ENCODE assay signal across 11 mouse cellular contexts in the genomic region with DNA sequence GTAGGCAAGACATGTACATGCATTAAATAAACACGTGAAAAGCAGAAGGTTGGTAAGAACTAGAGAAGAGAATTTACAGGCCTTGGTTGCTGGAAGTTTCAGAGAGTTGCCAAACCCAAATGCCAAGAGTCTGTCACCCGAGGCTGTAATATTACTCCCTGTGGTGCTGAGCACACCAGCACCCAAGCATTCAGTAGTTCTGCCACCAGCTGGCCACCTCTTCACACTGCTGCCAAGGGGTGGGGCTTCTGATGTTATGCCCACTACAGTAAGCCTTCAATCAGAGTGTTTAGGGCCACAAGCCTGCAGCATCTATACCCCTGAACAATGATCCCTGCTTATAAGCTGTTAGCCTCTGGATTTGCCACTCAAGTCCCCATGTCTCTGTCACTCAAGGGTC. TPM values are rescaled to one million over a fixed set of nuclear protein-coding genes. Genes with fewer than 3 reads are reported as not detected.
DNase-seq lines count a peak whose midpoint lies in the region; ATAC-seq and TF ChIP-seq lines count a peak whose summit lies in the region.
"Had no signal": no experiment of that assay in that cellular context is flagged by ENCODE, and none has a peak within 500 bp of the region (broad histone marks: within the 10 kb centered on the region; RNA-seq: fewer than 3 reads in every experiment).

No protein-coding gene starts in this region.

- no peak for TF ChIP-seq EP300 in stomach, postnatal 0 days (optimal IDR thresholded peaks at IDR 0.05)

- H3K27me3 ChIP-seq in embryonic facial prominence, embryonic 14.5 days (replicated peaks; ENCODE audit: control insufficient read depth, insufficient read depth, low read length): no peaks in the 10 kb centered on the region
- H3K27me3 ChIP-seq in embryonic facial prominence, embryonic 10.5 days (replicated peaks; ENCODE audit: low read depth, poor library complexity, severe bottlenecking): no peaks in the 10 kb centered on the region
- no peaks in the 10 kb centered on the region for H3K27me3 ChIP-seq in kidney, postnatal 0 days (ENCODE audit: insufficient read depth, low read length)
- H3K27me3 ChIP-seq in stomach, postnatal 0 days (ENCODE audit: control insufficient read depth, insufficient read depth, low read length): no peaks in the 10 kb centered on the region
- H3K27me3 ChIP-seq: midbrain, embryonic 13.5 days had no signal

- no peaks in the 10 kb centered on the region for H3K9me3 ChIP-seq in embryonic facial prominence, embryonic 14.5 days (ENCODE audit: control insufficient read depth, low read length)
- H3K9me3 ChIP-seq in embryonic facial prominence, embryonic 10.5 days: no peaks in the 10 kb centered on the region
- no peaks in the 10 kb centered on the region for H3K9me3 ChIP-seq in kidney, postnatal 0 days (replicated peaks; ENCODE audit: low read length)
- H3K9me3 ChIP-seq in stomach, postnatal 0 days (ENCODE audit: control insufficient read depth, low read length): no peaks in the 10 kb centered on the region
- H3K9me3 ChIP-seq: G1E; midbrain, embryonic 13.5 days had no signal

- no peak overlapping the region for H3K4me2 ChIP-seq in embryonic facial prominence, embryonic 14.5 days (ENCODE audit: low read depth, low read length)
- no peak overlapping the region for H3K4me2 ChIP-seq in kidney, postnatal 0 days (ENCODE audit: low read length)
- H3K4me2 ChIP-seq in stomach, postnatal 0 days (replicated peaks; ENCODE audit: low read depth): no peak overlapping the region
- H3K4me2 ChIP-seq: midbrain, embryonic 13.5 days had no signal

- no peak overlapping the region for H3K9ac ChIP-seq in embryonic facial prominence, embryonic 14.5 days (ENCODE audit: low read depth, low read length)
- H3K9ac ChIP-seq in kidney, postnatal 0 days (ENCODE audit: low read depth, low read length): no peak overlapping the region
- H3K9ac ChIP-seq in stomach, postnatal 0 days (ENCODE audit: low read length): no peak overlapping the region
- H3K9ac ChIP-seq: midbrain, embryonic 13.5 days had no signal

- peak; percentile 53 for DNase-seq in embryonic facial prominence, embryonic 14.5 days (ENCODE audit: low spot score)
- DNase-seq in embryonic facial prominence, embryonic 10.5 days (ENCODE audit: low spot score): no peak
- peak; percentile 56 to 69 for DNase-seq in lung, adult 18-20 months
- DNase-seq in lung, postnatal 14 days: no peak
- DNase-seq in kidney, postnatal 0 days (ENCODE audit: low spot score): peak; percentile 36
- no peak for DNase-seq in stomach, postnatal 0 days (ENCODE audit: low spot score)
- DNase-seq in ovary, postnatal 10 days (ENCODE audit: low spot score): no peak
- no peak for DNase-seq in layer of hippocampus, adult 8-10 months (ENCODE audit: low spot score in 2 of 2)
- DNase-seq: cerebellum, adult 11-12 months had no signal

- no peaks in the 10 kb centered on the region for H3K36me3 ChIP-seq in embryonic facial prominence, embryonic 14.5 days (ENCODE audit: control insufficient read depth, insufficient read depth, low read length)
- H3K36me3 ChIP-seq in embryonic facial prominence, embryonic 10.5 days (replicated peaks): no peaks in the 10 kb centered on the region
- H3K36me3 ChIP-seq in kidney, postnatal 0 days (ENCODE audit: insufficient read depth, low read length): no peaks in the 10 kb centered on the region
- no peaks in the 10 kb centered on the region for H3K36me3 ChIP-seq in stomach, postnatal 0 days (ENCODE audit: control insufficient read depth, insufficient read depth, low read length)
- H3K36me3 ChIP-seq: G1E; midbrain, embryonic 13.5 days had no signal

- no peak for ATAC-seq in embryonic facial prominence, embryonic 14.5 days (ENCODE audit: low read depth)
- ATAC-seq in kidney, postnatal 0 days (replicated peaks; ENCODE audit: low FRiP score, low read depth): 0 out of 2 replicates have a peak, but pooled peaks have one; percentile 49
- ATAC-seq in stomach, postnatal 0 days (ENCODE audit: low FRiP score, low TSS enrichment): no peak
- ATAC-seq: midbrain, embryonic 13.5 days had no signal

- H3K27ac ChIP-seq in embryonic facial prominence, embryonic 14.5 days (replicated peaks; ENCODE audit: low read depth, low read length): no peak overlapping the region
- no peak overlapping the region for H3K27ac ChIP-seq in embryonic facial prominence, embryonic 10.5 days (replicated peaks)
- no peak overlapping the region for H3K27ac ChIP-seq in kidney, postnatal 0 days
- H3K27ac ChIP-seq in stomach, postnatal 0 days (replicated peaks): no peak overlapping the region
- H3K27ac ChIP-seq: midbrain, embryonic 13.5 days had no signal

- no peaks in the 10 kb centered on the region for H3K4me1 ChIP-seq in embryonic facial prominence, embryonic 14.5 days (ENCODE audit: control insufficient read depth, insufficient read depth, low read length)
- no peaks in the 10 kb centered on the region for H3K4me1 ChIP-seq in embryonic facial prominence, embryonic 10.5 days
- no peaks in the 10 kb centered on the region for H3K4me1 ChIP-seq in kidney, postnatal 0 days (replicated peaks; ENCODE audit: insufficient read depth, low read length)
- H3K4me1 ChIP-seq in stomach, postnatal 0 days (replicated peaks; ENCODE audit: control insufficient read depth, insufficient read depth): no peaks in the 10 kb centered on the region
- H3K4me1 ChIP-seq: midbrain, embryonic 13.5 days had no signal

- peak; percentile 52; the same call in 1 of the 2 replicates for TF ChIP-seq CTCF in kidney, postnatal 0 days (IDR thresholded peaks at IDR 0.05; ENCODE audit: low read depth)
- peak; percentile 37 for TF ChIP-seq CTCF in stomach, postnatal 0 days (IDR thresholded peaks at IDR 0.05; ENCODE audit: low read depth)

- WGBS in embryonic facial prominence, embryonic 14.5 days: 71% methylated on average over 2 of the region's 2 CpGs
- 69% methylated on average over 2 of the region's 2 CpGs for WGBS in embryonic facial prominence, embryonic 10.5 days
- 53% methylated on average over 2 of the region's 2 CpGs for WGBS in kidney, postnatal 0 days
- WGBS in stomach, postnatal 0 days: 60% methylated on average over 2 of the region's 2 CpGs

- H3K4me3 ChIP-seq in embryonic facial prominence, embryonic 14.5 days (ENCODE audit: low read depth, low read length): no peak overlapping the region
- no peak overlapping the region for H3K4me3 ChIP-seq in embryonic facial prominence, embryonic 10.5 days
- H3K4me3 ChIP-seq in kidney, postnatal 0 days (replicated peaks; ENCODE audit: low read depth, low read length): no peak overlapping the region
- H3K4me3 ChIP-seq in stomach, postnatal 0 days (ENCODE audit: low read depth, low read length): no peak overlapping the region
- H3K4me3 ChIP-seq: midbrain, embryonic 13.5 days had no signal

RNA-seq across cellular contexts. Expression of gene Mxd4, which starts 13.9 kb away (rescaled TPM):
- 53.5 and 53.7 TPM in 2 replicates for polyA plus RNA-seq in embryonic facial prominence, embryonic 14.5 days (2014; fragmentation: Nextera tagmentation; extraction: Ambion mirVana)
- 18.7 and 23.0 TPM in 2 replicates for polyA plus RNA-seq in embryonic facial prominence, embryonic 10.5 days (2016; fragmentation: Nextera tagmentation; extraction: Ambion mirVana)
- polyA plus RNA-seq in kidney, postnatal 0 days (2015; fragmentation: Nextera tagmentation; extraction: Ambion mirVana): 34.6 and 35.7 TPM in 2 replicates
- 20.1 and 21.2 TPM in 2 replicates for polyA plus RNA-seq in stomach, postnatal 0 days (2015; fragmentation: Nextera tagmentation; extraction: Ambion mirVana)
- total RNA-seq in layer of hippocampus, adult 8-10 months (2022): 10 to 100 TPM; 72.5 to 84.4 (median 76.7) TPM

RNA-seq across cellular contexts. Expression of gene Haus3, which starts 32.1 kb away (rescaled TPM):
- 26.8 and 28.3 TPM in 2 replicates for polyA plus RNA-seq in embryonic facial prominence, embryonic 14.5 days (2014; fragmentation: Nextera tagmentation; extraction: Ambion mirVana)
- 53.0 and 60.0 TPM in 2 replicates for polyA plus RNA-seq in embryonic facial prominence, embryonic 10.5 days (2016; fragmentation: Nextera tagmentation; extraction: Ambion mirVana)
- 22.3 and 25.7 TPM in 2 replicates for polyA plus RNA-seq in kidney, postnatal 0 days (2015; fragmentation: Nextera tagmentation; extraction: Ambion mirVana)
- 10.8 and 12.3 TPM in 2 replicates for polyA plus RNA-seq in stomach, postnatal 0 days (2015; fragmentation: Nextera tagmentation; extraction: Ambion mirVana)
- 10 to 100 TPM in 1 of 4 experiments, 1 to 10 TPM in 3; 6.0 to 11.1 (median 6.8) TPM for total RNA-seq in layer of hippocampus, adult 8-10 months (2022)

RNA-seq across cellular contexts. Expression of gene Poln, which starts 32.1 kb away (rescaled TPM):
- polyA plus RNA-seq in embryonic facial prominence, embryonic 14.5 days (2014; fragmentation: Nextera tagmentation; extraction: Ambion mirVana): 0.94 and 1.9 TPM in 2 replicates
- 0.67 and 0.69 TPM in 2 replicates for polyA plus RNA-seq in embryonic facial prominence, embryonic 10.5 days (2016; fragmentation: Nextera tagmentation; extraction: Ambion mirVana)
- polyA plus RNA-seq in kidney, postnatal 0 days (2015; fragmentation: Nextera tagmentation; extraction: Ambion mirVana): 0.23 and 0.55 TPM in 2 replicates
- 0.07 and 0.19 TPM in 2 replicates for polyA plus RNA-seq in stomach, postnatal 0 days (2015; fragmentation: Nextera tagmentation; extraction: Ambion mirVana)
- total RNA-seq in layer of hippocampus, adult 8-10 months (2022): 1 to 10 TPM in 3 of 4 experiments, under 1 TPM in 1; 0.73 to 1.3 (median 1.1) TPM
- polyA plus RNA-seq: G1E had no signal

Comparison
In these comparisons a context has a peak if more than half of its experiments do, and no peak if none do; other contexts are left out.
1. DNase-seq: peak in embryonic facial prominence, embryonic 14.5 days (single experiment), lung, adult 18-20 months (2 of 2) and kidney, postnatal 0 days (single experiment); none in embryonic facial prominence, embryonic 10.5 days (single experiment), lung, postnatal 14 days (single experiment), stomach, postnatal 0 days (single experiment), ovary, postnatal 10 days (single experiment) and layer of hippocampus, adult 8-10 months (0 of 2).